Mouse (Mus musculus): ENCODE measurements around the gene Cst3.

Gene Cst3

GRCm38 (mm10) chr2:148851116-148851906 is 24.2 kb downstream of the Cst3 start:
- peak; percentile 80 for DNase-seq

GRCm38 (mm10) chr2:148839224-148839623 is 36.3 kb downstream of the Cst3 start:
- no peak for DNase-seq

GRCm38 (mm10) chr2:148838075-148838777 is 37.3 kb downstream of the Cst3 start:
- no peak for DNase-seq

- DNase-seq = no peak
Observed at GRCm38 (mm10) chr2:148834912-148835311, 40.6 kb downstream of the Cst3 start, which contains the start of gene Cst9. TSS of gene Cst9 (plus strand) at chr2:148835147.

DNA sequence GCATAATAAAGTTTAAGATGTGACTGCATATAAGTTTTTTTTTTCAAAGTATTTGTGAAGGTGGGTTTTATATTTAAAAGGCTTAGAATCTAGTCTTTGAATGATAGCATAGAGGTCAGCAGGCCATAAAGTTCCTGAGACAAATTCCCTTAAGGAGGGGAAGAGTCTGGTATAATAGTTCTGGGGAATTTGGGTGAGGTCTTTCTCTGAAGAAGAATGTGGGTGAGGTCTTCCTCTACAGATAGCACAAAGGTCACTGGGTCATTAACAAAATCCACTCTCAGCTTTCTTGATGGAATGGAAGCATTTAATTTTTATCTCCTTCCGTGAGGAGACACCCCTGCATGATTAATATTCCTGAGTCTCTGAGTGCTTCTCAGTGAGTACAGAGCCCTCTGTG is 49.5 kb downstream of the Cst3 start:
- DNase-seq = no peak
